Mouse (Mus musculus): ENCODE results near the gene Arhgap44. TPM values are rescaled to one million over a fixed set of nuclear protein-coding genes. Genes with fewer than 3 reads are reported as not detected.

Gene Arhgap44
- polyA plus RNA-seq, 1 experiment, result not detected

GRCm38 (mm10) chr11:65006047-65006446, 156.7 kb downstream of the Arhgap44 start:
- no peak for TF ChIP-seq GATA1 (IDR thresholded peaks at IDR 0.05; ENCODE audit: low read length)

DNA sequence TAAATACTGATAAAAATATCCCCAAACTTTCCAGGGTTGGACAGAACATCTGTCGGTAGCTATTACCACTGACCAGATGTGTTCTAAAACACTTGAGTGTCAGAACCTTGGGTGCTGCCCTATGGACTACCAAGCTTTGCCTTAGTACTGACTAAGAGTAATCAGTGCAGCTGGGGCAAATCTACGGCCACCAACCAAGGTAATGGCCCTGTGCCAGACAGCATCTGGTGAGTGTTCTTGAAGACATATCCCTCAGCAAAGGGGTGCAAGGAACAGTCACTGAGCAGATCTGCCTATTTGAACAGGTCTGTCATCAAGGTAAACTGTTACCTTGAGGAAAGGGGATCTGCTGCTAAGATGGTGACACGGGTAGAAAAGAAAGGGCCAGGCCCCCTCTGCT, 157.9 kb downstream of the Arhgap44 start:
- no peak for TF ChIP-seq GATA1 (IDR thresholded peaks at IDR 0.05; ENCODE audit: low read length)

GRCm38 (mm10) chr11:65003611-65004010, 159.2 kb downstream of the Arhgap44 start:
- TF ChIP-seq GATA1 (IDR thresholded peaks at IDR 0.05; ENCODE audit: low read length), result no peak

DNA sequence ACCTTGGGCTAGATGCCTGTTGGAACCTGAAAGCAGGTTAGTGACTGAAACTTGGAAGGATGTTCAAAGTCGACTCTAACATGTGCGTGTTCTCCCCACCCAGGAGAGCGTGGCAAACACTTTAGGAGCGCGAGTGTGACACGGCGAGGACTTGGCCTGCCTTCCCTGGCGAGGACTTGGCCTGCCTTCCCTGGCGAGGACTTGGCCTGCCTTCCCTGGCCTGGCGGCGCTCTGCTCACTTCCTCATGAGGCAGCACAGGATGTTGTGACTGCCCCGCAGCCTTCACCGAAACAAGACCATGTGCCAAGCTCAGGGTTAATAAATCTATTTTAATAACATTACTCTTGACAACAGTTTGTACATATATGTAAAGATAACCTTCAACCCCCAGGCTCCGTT, 161.0 kb downstream of the Arhgap44 start:
- TF ChIP-seq GATA1 (IDR thresholded peaks at IDR 0.05; ENCODE audit: low read length), result no peak

- TF ChIP-seq GATA1 (IDR thresholded peaks at IDR 0.05; ENCODE audit: low read length), result no peak
These were observed 163.1 kb downstream of the Arhgap44 start for GRCm38 (mm10) chr11:64999685-65000084.

- no peak for TF ChIP-seq GATA1 (IDR thresholded peaks at IDR 0.05; ENCODE audit: low read length)
These were observed 164.3 kb downstream of the Arhgap44 start for GRCm38 (mm10) chr11:64998439-64998838.

DNA sequence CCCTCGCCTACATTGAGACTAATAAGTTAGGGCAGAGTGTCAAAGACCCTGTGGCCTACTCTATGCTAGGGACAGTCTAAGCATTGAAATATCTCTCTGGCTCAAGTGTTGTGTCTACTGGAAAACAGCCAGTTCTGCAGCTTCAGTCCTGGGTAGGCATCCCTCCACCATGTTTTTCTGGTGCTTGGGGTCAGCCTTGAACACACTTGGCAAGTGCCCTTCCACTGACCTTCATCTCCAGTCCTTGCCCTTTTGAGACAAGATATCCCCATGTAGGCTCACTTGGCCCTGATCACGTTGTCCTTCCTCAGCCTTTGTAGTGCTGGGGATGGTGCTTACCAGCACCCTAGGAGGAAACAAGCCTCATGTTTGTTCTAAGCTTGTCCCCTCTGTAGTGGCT, 174.2 kb downstream of the Arhgap44 start:
- no peak for TF ChIP-seq GATA1 (IDR thresholded peaks at IDR 0.05; ENCODE audit: low read length)

GRCm38 (mm10) chr11:64979489-64979845, 183.3 kb downstream of the Arhgap44 start:
- TF ChIP-seq GATA1 (IDR thresholded peaks at IDR 0.05; ENCODE audit: low read length), result no peak

GRCm38 (mm10) chr11:64978720-64979488, 183.9 kb downstream of the Arhgap44 start, which contains the start of gene Elac2:
TSS of gene Elac2 (plus strand) at chr11:64979038.
- no peak for TF ChIP-seq GATA1 (IDR thresholded peaks at IDR 0.05; ENCODE audit: low read length)

DNA sequence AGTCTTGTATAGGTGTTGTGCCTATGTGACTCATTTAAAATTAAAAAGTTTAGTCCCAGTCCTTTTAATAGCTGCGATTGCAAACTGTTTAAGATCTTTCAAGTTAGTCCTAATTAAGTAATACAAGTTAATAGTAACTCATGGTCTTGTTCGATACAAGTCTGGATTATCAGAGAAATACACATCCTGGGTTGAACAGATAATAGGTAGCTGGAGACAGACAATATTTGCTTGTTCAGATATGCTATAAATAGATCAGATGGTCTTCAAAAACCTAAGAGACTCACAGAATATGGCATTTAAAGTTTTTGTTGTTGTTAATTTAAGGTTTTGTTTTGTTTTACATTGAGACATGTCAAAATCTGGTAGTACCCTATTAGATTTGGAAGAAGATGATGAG, 190.3 kb downstream of the Arhgap44 start:
- TF ChIP-seq GATA1 (IDR thresholded peaks at IDR 0.05; ENCODE audit: low read length), result no peak

DNA sequence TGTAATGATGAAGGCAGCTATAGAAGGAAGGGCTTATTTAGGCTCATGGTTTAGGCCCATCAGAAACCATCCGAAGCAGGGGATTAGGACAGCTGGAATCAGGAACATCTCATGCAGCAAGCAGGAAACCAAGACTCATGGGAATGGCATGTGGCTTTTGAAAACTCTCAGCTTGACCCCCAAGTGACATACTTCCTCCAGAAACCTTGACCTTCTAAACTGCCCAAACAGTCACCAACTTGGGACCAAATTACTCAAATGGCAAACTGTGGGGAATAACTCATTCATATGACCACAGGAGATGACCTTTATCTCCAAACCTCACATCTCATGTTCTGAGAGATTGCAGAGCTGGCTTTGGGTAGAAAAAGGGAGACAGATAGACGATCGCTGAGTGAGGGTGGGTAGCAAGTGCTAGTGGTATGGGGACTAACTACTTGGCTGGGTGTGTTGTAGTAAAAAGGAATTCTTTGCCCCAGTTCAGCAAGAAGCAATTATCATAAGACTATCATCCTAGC, 191.2 kb downstream of the Arhgap44 start:
- no peak for TF ChIP-seq GATA1 (IDR thresholded peaks at IDR 0.05; ENCODE audit: low read length)

GRCm38 (mm10) chr11:64968939-64969342, 193.8 kb downstream of the Arhgap44 start:
- TF ChIP-seq GATA1 (IDR thresholded peaks at IDR 0.05; ENCODE audit: low read length), result no peak

GRCm38 (mm10) chr11:64968507-64968906, 194.3 kb downstream of the Arhgap44 start:
- TF ChIP-seq GATA1 (IDR thresholded peaks at IDR 0.05; ENCODE audit: low read length), result no peak

DNA sequence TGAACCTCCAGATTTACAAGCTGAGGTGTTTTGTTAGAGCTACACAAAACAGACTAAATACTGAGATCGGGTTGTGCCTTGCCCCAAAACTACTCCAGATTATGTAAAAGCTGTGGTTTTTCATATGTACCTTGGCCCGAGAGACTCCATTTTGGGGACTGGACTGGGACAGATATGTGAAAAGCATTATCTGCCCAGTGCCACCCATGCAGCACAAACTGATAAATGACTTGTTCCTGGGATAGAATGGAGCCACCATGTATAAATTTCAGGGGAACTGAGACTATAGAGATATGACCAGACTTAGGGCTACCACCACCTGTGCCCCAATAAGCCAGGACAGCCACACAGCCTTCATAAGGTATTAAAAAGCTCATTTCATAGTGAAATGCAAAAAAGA, 200.1 kb downstream of the Arhgap44 start:
- no peak for TF ChIP-seq GATA1 (IDR thresholded peaks at IDR 0.05; ENCODE audit: low read length)

DNA sequence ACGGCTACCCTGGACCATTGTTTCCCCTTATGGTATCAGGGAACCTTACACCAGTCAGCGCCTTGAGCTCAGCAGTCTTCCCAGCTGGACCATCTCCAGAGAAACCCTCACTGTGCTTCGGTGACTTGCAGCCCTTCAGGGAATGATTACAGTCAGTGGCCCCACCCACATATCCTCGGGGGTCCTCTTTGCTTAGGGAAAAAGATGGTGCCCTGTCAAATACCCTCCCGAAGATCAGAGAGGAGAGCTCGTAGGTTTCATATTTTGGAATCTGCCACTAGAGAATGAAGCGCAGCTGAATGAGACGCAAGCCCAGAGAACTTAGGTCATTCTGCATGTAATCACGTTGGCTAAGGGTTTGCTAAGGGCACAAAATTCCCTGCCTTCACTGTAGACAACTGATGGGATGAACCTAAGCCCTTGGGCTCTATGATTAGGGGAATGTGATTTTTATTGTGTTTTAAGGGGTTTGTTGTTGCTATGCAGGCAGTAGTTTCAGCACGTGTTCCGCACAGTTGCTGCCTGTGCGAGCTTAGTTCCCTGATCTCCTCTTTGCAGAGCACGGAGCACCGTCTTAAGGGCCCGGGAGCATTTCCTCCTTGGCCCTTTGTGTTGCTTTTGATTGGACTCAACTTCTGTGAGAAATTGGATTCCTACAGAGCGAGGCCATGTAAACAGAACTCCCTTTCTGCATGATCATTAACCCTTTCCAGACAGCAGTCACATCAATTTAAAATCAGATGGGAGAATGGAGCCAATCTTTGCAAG, 205.6 kb downstream of the Arhgap44 start:
- no peak for TF ChIP-seq GATA1 (IDR thresholded peaks at IDR 0.05; ENCODE audit: low read length)

Other genes starting within 250 kb of the Arhgap44 start
- 42.1 and 50.3 TPM in 2 replicates for gene Elac2, start 183.9 kb downstream of the Arhgap44 start, polyA plus RNA-seq (2012)
- gene 1700086D15Rik, start 3.1 kb downstream of the Arhgap44 start, polyA plus RNA-seq (2012), result not detected in 2 replicates
- not detected in 2 replicates for gene Myocd, start 107.0 kb upstream of the Arhgap44 start, polyA plus RNA-seq (2012)